Mouse (Mus musculus) adrenal gland, adult 18-20 months (tissue): ENCODE results near the gene Hnrnpab. TPM values are rescaled to one million over a fixed set of nuclear protein-coding genes. Genes with fewer than 3 reads are reported as not detected.

Experiments used
- DNase-seq, 2 experiments: peaks; one replicate each; pipeline ENCODE4 v3.0.0; 2021 to 2022; ENCODE audit warnings: low spot score in 2 of 2
- total RNA-seq, 2 experiments: library from RNA; stranded (reverse); gene quantifications; 1 replicate in 1 of 2; 2 replicates in 1 of 2; pipeline ENCODE4 v1.2.3; 2021

The Hnrnpab gene
- total RNA-seq, 2 experiments from 2014 or later, result 254 to 336 TPM

- DNase-seq, result no peak
Measured at GRCm38 (mm10) chr11:51609266-51609909, 2.7 kb upstream of the Hnrnpab start.

- DNase-seq, result no peak
Measured at GRCm38 (mm10) chr11:51607096-51607738, 570 bp upstream of the Hnrnpab start.

GRCm38 (mm10) chr11:51605602-51606446, 823 bp downstream of the Hnrnpab start:
- peak; percentile 87 to 88 for DNase-seq

- DNase-seq, result no peak
Measured at GRCm38 (mm10) chr11:51602253-51602652, 4.4 kb downstream of the Hnrnpab start.

GRCm38 (mm10) chr11:51597553-51597952, 9.1 kb downstream of the Hnrnpab start:
- DNase-seq, result no peak

GRCm38 (mm10) chr11:51595459-51596083, 11.1 kb downstream of the Hnrnpab start:
- DNase-seq, result no peak

GRCm38 (mm10) chr11:51594715-51595350, 11.8 kb downstream of the Hnrnpab start:
- no peak for DNase-seq

GRCm38 (mm10) chr11:51593849-51594248, 12.8 kb downstream of the Hnrnpab start:
- DNase-seq, result no peak

- DNase-seq, result no peak
Measured at GRCm38 (mm10) chr11:51593368-51593767, 13.3 kb downstream of the Hnrnpab start.

- DNase-seq, result no peak
Measured at GRCm38 (mm10) chr11:51591915-51592314, 14.7 kb downstream of the Hnrnpab start.

- DNase-seq, result no peak
Measured at GRCm38 (mm10) chr11:51591168-51591567, 15.5 kb downstream of the Hnrnpab start.

GRCm38 (mm10) chr11:51590002-51590401, 16.6 kb downstream of the Hnrnpab start:
- no peak for DNase-seq

- no peak for DNase-seq
Measured at GRCm38 (mm10) chr11:51588833-51589232, 17.8 kb downstream of the Hnrnpab start.

- no peak for DNase-seq
Measured at GRCm38 (mm10) chr11:51587059-51587458, 19.6 kb downstream of the Hnrnpab start.

- DNase-seq, result no peak
Measured at GRCm38 (mm10) chr11:51586411-51586810, 20.2 kb downstream of the Hnrnpab start.

GRCm38 (mm10) chr11:51585608-51586252, 20.9 kb downstream of the Hnrnpab start:
- DNase-seq, result no peak

- DNase-seq, result peak; percentile 98
Measured at GRCm38 (mm10) chr11:51584431-51585248, 22.0 kb downstream of the Hnrnpab start, which contains the start of gene Phykpl. Gene Phykpl, plus strand, starts transcription at chr11:51584757.

GRCm38 (mm10) chr11:51584057-51584430, 22.6 kb downstream of the Hnrnpab start:
- peak; percentile 29 to 30 for DNase-seq

GRCm38 (mm10) chr11:51582713-51583112, 23.9 kb downstream of the Hnrnpab start:
- DNase-seq, result peak; percentile 79 to 82
